Mouse (Mus musculus) liver, postnatal 0 days (tissue): ENCODE measurements at regions not wholly inside any gene's neighbourhood (a gene's known extent, or its start where the extent isn't known, plus 50 kb on each side); places are given as distances from the start of the nearest gene placed in this dataset.

ENCODE experiments used
- CTCF ChIP-seq: sonication (generic); IDR thresholded peaks from 2 replicates; pipeline ENCODE4 v1.5.1; 2016; ENCODE audit warnings: antibody characterized with exemption, low read depth
- EP300 ChIP-seq: IDR thresholded peaks from 2 replicates; pipeline ENCODE4 v1.6.1; 2016; ENCODE audit warnings: antibody characterized with exemption, low read depth, mild to moderate bottlenecking

DNA sequence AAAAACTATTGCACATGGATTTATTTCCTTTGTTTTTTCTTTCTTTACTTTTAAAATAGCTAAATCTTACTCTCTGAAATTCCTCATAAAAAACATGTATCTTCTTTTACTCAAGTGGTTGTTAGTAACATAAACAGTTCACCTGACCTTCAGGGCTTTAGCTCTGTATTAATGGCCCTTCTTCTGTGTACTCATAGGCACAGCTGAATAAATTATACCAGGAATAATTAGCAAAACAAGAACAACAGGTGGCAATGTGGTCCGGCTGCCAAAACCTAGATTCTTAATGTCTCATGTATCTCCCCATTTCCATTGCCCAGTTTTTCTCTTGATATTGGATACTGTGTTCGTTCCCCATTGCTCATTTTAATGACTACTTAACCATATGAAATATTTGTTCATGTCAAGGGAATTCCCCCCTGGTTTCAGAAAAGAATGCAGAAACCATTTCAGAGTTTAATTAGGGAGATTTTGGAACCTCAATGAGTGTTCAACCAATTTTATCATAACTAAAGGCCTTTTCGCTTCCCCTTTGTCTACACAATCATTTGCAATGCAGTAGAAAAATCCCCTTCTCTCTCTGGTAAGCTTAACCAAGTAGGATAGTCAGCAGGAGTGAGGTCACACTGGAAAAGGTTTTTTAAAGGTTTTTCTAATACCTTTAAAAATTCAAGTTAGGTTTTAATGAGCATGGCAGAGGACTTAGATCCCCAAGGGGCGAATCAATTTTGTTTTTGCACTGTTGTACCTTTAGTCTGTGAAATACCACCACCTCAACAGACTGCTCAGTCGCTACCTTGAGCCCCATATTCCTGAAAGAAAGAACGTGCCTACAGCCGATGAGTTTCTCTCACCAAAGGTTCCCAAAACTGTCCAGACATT, 369.3 kb upstream of the Nudt12 start:
- no peak for TF ChIP-seq CTCF
- TF ChIP-seq EP300, result no peak
